Mouse (Mus musculus) layer of hippocampus, postnatal 14 days (tissue): Measurements from ENCODE around the gene Tgfbr1. TPM values are rescaled to one million over a fixed set of nuclear protein-coding genes. Genes with fewer than 3 reads are reported as not detected.

Experiments
- DNase-seq, 2 experiments: peaks; one replicate each; pipeline ENCODE4 v3.0.0; 2021 to 2022; ENCODE audit warnings: low spot score in 2 of 2, mixed read lengths in 1 of 2
- long read RNA-seq, 2 experiments: library from polyadenylated mRNA; stranded (forward); transcript quantifications; one replicate each; pipeline ENCODE4 v2.0.0; 2021
- total RNA-seq, 2 experiments: library from RNA; stranded (reverse); gene quantifications; 2 replicates each; pipeline ENCODE4 v1.2.3; 2021

Tgfbr1 gene
- total RNA-seq: 10 to 100 TPM; 24.5 to 26.1 TPM
- long read RNA-seq, experiment 1, full-length matches to known transcripts: 14 of 19 reads
- long read RNA-seq, experiment 1, partial matches to known transcripts: 1 of 19 reads
- long read RNA-seq, experiment 1, other reads (novel, unspliced or antisense): 4 of 19 reads
- long read RNA-seq, experiment 2, full-length matches to known transcripts: 12 of 17 reads
- long read RNA-seq, experiment 2, partial matches to known transcripts: 3 of 17 reads
- long read RNA-seq, experiment 2, other reads (novel, unspliced or antisense): 2 of 17 reads

GRCm38 (mm10) chr4:47352803-47353388, at the start of gene Tgfbr1:
Gene Tgfbr1, plus strand, starts transcription at chr4:47353222.
- DNase-seq: peak; percentile 91 to 96

GRCm38 (mm10) chr4:47303340-47303998, 49.6 kb upstream of the Tgfbr1 start:
- no peak for DNase-seq

DNA sequence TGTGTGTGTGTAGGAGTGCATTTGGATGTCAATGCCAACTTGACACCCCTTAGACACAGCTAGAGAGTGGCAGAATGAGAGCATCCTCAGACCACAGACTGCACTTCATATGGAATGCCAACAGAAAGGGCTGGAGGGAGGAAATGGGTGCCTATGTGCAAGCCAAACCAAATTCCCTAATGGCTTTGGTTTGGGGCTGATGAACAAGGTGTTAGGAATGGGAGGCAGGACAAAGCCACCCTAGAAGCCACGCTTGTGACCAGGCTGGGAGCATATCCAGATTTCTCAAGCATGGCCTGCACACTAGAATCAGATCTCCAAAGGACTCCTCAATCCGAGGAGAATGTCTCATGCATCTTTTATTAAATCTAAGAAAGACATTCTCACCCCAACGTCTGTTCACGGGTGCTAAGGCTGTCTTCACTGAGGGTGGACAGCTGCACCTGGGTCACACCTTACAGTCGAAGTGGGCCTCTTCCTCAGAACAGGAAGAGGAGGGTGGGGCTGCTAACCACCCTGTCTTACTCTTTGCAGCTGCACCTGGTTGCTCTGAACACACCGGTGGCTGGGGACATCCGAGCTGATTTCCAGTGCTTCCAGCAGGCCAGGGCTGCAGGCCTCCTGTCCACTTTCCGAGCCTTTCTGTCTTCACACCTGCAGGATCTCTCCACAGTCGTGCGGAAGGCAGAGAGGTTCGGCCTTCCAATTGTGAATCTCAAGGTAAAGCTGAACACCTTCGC, 43.0 kb upstream of the Tgfbr1 start:
- DNase-seq: no peak

- DNase-seq: no peak
Measured at GRCm38 (mm10) chr4:47310812-47311211, 42.2 kb upstream of the Tgfbr1 start.

DNA sequence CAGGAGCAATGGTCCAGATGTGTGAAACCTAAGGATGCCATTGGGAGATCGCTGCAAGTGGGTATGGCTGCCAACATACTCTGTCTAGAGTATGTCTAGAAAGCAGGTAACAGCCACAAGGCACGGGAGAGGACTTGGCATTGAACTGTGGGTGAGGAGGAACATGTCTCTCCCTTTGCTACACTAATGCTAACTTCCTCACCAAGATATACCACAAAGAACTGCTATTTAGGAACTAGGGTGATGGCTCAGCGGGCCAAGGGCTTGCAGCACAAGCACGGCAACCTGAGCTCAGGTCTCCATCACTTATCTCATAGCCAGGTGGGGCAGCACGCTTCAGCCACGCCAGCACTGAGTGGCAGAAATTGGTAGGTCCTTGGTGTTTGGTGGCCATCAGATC, 41.6 kb upstream of the Tgfbr1 start:
- DNase-seq: no peak

- DNase-seq: no peak
Measured at GRCm38 (mm10) chr4:47311929-47312328, 41.1 kb upstream of the Tgfbr1 start.

DNA sequence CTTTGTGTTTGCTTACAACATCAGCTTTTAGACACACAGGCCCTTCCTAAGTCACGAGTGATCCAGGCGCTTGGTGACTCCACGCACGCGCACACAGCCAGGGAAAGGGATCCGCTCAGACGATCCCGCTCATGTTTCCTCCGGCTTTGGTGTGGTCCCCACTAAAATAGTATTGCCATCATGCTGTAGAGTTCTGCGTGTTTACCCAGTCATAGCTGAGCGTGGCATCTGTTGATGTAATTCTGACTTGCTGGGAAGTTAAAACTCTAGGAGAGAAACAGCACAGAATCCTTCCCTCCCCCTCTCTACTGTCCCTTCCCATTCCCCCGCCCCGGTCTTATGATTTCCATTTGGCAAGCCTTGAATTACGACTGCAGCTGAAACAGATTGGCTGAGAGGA, 40.3 kb upstream of the Tgfbr1 start:
- peak in 1 of 2 experiments; percentile 74 for DNase-seq

- DNase-seq: no peak
Measured at GRCm38 (mm10) chr4:47313710-47314410, 39.2 kb upstream of the Tgfbr1 start.

DNA sequence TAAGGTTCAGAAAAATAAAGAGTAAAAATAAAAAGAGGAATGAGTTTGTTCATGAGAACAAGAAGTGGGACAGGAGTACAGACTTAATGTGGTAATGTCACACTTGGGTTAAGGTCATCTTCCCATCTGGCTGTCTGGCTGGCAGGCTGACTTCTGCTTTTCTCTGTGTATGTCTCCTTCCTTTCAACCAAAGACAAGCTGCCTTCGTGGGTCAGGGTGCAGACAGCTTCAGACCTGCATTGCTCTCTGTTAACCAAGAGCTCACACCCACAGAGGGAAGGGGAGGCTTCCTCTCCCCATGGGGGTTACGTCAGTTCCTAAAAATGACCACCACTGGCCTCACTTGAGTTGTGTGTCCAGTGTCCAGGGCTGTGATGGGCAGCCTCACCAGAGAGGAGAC, 37.6 kb upstream of the Tgfbr1 start:
- no peak for DNase-seq

GRCm38 (mm10) chr4:47316432-47316831, 36.6 kb upstream of the Tgfbr1 start:
- no peak for DNase-seq

DNA sequence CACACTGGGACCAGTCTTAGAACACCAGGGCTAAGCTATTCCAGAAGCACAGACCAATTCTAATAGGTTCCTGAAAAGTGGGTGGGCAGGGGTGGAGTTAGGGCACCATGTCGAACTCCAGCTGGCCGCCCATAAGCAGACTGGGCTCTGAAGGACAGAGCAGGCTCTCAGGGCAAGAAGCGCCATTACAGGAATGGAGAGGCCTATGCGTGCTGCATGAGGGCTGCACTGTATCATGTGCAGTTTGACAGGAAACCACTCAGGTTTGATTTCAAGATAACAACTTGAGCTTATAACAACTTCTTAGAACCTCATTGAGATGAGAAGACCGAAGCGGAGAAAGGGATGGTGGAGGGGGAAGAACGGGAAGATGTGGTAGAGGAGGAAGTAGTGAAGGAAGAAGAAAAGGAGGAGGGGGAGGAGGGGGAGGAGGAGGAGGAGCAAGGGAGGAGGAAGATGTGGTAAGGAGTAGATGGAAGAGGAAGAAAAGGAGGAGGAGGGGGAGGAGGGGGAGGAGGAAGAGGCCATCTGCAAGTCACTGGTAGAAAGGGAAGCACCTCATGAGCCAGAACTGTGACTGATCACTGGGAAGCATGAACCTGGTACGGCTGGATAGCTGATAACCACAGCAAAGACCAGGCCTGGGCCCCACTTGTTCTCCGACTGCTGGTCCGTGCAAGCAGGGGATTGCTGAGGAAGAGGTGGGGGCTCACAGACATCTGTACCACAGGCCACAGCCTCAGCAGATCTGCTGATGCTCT, 33.3 kb upstream of the Tgfbr1 start:
- no peak for DNase-seq

- no peak for DNase-seq
Measured at GRCm38 (mm10) chr4:47322315-47322714, 30.7 kb upstream of the Tgfbr1 start.

DNA sequence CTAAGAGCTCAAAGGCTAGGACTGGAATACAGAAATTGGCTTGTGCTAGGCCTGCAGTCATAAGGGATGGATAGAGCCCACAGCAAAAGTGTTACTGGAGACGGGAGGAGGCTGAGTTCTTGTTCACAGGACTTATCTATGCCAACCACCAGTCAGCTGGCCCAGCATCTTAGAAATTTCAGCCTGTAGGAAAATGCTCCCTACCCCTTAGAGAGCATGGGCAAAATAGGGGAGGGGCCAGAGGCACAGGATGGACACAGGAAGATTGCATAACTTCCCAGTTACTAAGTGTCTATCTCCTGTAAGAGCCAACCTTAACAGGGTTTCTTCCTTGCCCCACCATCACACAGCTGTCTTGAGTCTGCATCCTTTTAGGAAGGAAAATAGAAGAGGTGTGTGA, 28.8 kb upstream of the Tgfbr1 start:
- no peak for DNase-seq

GRCm38 (mm10) chr4:47327782-47328181, 25.2 kb upstream of the Tgfbr1 start:
- DNase-seq: no peak

DNA sequence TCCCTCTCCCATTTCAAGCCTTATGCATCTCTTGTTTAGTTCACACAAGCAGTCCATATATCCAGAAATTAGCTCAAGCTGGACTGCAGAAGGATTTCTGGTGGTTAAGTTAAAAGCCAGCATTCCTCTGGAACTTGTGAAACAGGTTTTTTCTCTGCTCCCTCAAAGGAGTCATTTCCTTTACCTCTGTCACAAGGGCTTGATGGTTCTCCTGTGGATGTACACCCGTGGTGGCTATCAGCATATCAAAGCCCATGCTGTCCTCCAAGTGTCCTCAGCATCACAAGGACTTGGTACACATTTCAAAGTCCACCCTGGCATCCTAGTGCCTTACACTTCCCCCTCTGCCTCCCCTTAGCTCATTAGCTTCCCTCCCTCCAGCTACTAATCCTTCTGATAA, 23.7 kb upstream of the Tgfbr1 start:
- DNase-seq: no peak

DNA sequence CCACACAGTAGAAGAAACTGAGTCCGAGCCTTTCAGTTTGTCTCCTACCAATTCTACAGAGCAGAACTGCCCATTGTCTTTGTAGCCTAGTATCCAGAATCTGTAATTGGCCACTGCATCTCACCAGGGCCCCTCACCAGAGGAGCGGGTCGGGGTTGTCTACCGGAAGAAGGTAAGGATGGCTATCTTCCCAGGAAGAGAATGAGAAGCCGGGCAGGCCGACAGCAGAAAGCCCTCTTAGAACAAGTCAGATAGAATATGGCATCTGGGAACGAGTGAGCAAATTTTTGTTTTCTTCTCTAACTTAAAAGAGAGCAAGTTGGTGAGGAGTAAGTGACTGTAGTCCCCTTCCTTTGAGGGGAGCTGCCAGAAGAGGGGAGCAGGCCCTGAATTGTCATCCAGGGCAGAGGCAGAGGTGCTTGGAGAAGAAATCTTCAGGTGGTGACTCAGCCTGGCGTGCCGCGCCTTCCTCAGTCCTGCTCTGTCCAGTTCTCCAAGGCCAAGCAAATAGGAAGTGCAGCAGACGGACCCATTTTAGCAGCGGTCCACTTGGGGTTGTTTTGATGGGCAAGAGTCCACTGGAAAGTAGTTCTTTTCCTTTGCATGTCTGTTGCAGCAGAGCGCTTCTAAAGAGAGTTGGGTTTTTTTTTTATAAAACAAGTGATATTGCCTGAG, 22.5 kb upstream of the Tgfbr1 start:
- no peak for DNase-seq

DNA sequence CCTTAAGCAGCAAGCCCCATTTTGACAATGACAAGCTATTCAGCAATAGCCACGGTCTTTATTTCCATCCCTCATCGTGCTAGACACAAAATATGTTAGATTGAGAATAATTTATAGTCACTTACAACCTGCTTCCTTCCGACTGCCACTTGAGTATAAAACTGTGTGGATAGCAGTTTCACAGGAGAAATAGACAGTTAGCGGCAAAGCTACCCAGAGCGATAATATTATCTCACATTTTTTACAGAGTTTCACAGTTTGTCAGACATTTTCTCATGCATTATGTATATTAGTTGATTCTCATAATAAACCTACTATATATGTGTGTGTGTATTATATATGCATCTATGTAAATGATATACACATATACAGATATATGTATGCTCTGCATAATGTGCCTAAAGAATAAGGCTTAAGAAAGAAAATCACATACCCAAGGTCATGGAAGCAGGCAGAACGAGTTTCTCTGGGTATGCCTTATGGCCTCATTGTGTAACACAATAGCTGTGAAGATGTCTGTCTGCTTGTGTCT, 20.1 kb upstream of the Tgfbr1 start:
- no peak for DNase-seq

DNA sequence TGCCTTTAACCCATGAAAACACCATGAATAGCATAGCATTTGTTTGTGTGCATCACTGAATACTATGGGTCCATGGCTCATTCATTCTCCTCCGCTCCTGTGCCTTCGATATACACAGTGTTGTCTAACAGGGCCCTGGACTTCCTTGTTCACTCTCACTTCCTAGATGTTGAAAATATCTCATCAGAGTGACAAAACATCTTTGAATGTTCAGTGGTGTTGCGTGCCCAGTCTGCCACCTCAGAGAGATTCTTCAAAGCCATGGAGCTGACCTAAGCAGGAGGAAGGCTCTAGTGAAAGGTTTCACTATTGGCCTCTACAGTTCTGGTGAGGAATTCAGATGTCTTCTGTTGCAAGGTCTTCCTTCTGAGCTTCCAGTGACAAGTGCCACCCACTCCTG, 19.5 kb upstream of the Tgfbr1 start:
- no peak for DNase-seq

DNA sequence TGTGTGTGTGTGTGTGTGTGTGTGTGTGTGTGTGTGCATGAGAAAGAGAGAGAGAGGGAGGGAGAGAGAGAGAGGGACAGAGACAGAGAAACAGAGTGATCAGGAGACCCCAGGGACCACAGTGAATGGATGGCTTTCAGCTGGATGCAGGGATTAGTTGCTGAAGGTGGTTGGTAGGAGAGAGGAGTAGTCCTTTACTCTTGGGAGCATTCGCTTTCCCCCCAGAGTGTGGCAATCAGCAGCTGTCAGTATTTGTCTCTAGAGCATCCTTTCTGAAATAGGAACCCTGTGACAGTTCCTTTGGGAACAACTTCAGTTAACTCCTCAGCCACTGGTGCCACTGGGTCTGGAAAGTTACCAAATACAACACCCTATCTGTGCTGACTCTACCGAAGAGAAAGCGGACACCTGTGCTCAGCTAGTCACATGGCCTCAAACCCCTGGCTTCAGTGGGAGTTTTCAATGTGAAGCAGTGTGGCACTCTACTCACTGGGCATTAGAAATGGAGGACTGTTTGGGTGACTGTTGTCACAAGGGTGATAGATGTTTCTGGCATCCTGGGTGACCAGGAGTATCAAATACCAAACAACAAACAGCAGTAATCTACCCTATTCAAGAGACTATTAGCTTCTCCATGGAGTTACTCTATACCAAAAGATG, 16.0 kb upstream of the Tgfbr1 start:
- DNase-seq: no peak
